Mouse (Mus musculus) layer of hippocampus, adult 11-12 months (tissue): Measurements from ENCODE around the gene Lim2.
"Not testable (repeated sequence)": the region's sequence is repeated elsewhere in the genome, so short reads cannot be mapped to it uniquely, and the experiment has no call there.

Experiments used
- DNase-seq: peaks from one replicate; pipeline ENCODE4 v3.0.0; 2022; ENCODE audit warnings: low spot score

The Lim2 gene

DNA sequence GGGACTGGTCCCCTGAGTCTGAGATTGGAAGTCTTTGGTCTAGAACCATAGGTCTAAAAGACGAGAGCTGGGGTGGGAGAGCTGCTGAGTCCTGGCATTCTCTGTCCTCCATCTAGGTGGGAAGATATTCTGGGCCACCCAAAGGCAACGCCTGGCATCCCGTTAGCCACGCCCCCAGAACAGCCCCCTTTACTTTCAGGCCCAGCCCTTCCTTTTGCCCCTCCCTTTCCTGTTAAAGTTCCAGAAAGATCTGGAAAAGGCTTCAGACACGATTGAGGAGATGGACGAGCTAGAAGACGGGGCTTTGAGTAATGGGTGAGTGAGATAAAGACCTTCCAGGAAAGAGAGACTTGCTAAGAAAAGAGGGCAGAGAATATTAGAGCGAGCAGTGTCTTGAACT lies at the start of gene Lim2:
Lim2 (plus strand) TSS at position 265 of the 400 bp plus-strand sequence.
- DNase-seq: no peak

DNA sequence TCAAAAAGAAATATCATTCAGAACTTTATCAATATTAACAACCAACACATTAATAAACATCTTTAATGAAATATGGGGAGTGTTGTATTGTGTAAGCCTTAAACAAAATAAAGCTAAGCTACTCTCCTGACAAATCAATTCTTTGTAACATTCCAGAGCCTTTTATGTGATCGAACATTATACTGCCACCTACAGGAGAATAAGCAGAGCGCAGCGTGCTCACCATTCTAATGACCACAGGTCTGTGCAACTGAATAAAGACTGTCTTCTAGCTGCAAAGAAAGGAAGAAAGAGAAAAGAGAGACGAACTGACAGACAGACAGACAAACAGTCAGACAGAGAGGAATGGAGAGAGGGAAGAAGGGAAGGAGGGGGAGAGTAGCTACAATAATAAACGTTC lies 49.2 kb upstream of the Lim2 start:
- peak; percentile 60 for DNase-seq

DNA sequence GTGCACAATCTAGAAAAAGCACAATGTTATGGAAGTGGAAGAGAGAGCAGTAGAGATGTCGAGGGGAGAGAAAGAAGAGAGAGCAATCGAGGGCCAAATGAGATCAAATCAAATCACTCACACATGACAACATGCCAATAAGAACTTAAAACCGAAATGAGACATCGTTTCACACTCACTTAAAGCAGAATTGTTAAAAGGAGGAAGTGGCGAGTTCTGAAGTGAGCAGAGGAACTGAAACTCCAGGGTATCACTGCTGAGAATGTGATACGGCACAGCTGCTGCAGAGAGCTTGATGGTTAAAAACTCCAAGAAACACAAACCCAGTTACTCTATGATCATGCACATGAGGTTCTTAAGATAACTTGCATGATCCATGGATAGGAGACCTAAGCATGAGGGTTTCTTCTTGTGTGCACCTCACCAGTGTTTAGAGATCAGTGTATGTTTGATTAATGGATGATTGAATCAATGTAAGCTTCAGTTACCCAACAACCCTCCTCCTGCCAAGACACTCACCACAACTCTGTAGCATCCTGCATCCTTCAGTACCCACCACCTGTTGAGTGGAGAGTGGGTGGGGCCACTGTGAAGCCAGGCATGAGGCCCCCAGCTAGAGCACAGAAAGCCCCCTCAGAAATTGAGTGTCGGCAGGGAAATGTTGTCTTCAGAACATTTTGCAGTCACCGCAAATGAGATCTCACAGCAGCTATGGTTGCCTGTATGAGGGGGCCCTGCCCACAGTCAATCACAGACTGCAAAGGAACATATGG lies 34.9 kb upstream of the Lim2 start:
- no peak for DNase-seq

DNA sequence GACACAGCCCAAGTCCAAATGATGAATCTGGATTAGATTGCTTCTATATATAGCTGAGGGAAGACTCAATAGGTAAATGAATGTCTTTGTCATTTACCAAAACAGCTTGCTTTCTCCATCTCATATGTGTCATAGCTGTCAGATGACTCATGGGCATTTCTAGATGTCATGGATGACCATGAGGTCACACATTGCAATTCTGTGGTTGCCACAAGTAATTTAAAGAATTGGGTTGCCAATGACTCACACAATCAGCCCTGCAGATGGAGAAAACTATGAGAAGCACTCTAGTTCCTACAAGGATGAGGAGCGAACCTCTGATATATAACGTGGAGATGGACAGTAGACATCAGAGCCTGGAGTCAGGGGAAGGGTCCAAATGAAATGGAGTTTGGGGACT lies 28.0 kb upstream of the Lim2 start:
- DNase-seq: no peak

DNA sequence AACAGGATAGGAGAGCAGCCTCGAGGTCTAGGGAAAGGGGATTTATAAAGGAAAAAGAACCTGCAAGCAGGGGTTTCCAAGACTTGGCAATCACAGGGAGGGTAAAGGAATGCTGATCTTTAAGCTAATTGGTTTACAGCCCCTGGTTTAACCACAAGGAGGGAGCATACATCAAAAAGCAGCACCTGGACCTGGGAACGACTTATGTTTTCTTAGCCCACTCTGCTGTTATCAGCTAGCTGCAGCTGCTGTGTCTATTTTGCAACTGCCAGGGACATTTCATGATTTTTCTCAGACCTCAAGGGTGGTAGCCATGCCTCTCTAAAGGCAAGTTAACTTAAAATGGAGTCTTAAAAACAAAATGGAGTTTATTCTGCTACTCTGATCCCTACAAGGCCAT lies 24.8 kb upstream of the Lim2 start:
- no peak for DNase-seq

DNA sequence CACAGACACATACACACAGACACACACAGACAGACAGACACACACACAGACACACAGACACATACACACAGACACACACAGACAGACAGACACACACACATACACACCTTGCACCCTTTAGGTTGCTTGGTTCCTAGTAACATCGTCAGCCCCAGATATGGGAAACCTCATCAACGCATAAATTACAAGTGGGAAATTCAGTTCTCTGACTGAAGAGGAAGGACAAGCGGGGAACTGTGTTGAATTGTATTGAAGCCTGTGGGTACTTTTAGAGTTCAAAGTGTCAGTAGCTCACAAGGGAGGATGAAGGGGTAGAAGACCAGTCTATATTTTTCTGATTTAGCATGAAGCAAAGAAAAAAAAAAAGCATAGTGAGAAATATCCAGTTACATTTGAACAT lies 19.9 kb upstream of the Lim2 start:
- no peak for DNase-seq

DNA sequence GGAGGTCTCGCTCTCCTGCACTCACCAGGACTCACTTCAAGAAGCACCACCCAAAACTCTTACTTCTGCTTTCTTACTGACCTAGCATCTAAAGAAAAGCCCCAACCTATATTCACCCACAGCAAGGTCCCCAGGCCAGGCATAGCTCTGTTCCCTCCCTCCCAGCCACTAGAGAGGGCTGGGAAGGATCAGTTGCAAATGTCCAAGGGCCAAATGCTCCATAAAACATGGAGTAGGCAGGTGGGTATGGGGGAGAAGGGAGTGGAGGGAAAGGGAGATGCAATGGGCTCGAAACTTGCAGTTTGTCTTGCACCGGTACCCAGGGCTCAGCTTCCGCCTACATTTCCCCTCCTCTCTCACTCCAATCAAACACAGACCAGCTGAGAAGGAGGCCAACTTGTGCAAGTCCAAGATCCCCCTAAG lies 19.3 kb upstream of the Lim2 start, which contains the start of gene Siglecg:
Siglecg (plus strand) TSS at position 74 of the 423 bp plus-strand sequence.
- no peak for DNase-seq

DNA sequence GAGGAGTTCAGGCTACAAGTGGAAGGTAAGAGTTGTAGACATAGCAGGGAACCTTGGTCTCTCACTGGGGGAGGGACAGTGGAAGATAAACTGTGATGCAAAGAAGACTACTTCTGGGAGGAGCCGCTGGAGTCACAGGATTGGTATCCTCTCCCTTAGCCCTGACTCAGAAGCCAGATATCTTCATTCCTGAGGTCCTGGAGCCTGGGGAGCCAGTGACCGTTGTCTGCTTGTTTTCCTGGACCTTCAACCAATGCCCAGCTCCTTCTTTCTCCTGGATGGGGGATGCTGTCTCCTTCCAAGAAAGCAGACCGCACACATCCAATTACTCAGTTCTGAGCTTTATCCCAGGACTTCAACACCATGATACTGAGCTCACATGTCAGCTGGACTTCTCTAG lies 18.4 kb upstream of the Lim2 start:
- no peak for DNase-seq

DNA sequence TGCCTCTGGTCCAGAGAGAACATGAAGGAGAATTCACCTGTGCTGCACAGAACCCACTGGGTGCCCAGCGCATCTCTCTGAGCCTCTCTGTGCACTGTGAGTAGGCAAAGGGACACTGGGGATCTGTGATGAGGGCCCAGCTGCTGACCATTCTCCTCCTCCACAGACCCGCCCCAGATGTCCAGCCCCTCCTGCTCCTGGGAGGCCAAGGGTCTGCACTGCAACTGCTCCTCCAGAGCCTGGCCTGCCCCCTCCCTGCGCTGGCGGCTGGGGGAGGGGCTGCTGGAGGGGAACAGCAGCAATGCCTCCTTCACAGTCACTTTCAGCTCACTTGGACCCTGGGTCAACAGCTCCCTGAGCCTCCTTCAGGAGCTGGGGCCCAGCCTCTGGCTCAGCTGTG lies 15.7 kb upstream of the Lim2 start:
- not testable (repeated sequence) for DNase-seq

DNA sequence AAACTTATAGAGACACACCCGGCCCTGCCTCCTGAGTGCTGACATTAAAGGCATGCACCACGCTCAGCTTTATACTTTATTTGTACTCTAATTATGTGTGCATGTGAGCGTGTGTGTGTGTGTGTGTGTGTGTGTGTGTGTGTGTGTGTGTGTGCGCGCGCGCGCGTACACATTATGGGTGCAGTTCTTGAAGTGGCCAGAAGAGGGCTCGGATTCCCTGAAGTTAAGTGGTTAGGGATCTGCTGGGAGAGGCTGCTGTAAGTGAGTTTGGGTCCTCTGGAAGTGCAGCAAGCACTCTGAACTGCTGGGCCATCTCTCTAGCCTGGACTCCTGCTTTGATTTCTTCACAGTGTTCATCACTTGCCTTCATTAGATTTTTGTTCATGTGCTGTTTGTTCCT lies 10.2 kb upstream of the Lim2 start:
- DNase-seq: no peak

DNA sequence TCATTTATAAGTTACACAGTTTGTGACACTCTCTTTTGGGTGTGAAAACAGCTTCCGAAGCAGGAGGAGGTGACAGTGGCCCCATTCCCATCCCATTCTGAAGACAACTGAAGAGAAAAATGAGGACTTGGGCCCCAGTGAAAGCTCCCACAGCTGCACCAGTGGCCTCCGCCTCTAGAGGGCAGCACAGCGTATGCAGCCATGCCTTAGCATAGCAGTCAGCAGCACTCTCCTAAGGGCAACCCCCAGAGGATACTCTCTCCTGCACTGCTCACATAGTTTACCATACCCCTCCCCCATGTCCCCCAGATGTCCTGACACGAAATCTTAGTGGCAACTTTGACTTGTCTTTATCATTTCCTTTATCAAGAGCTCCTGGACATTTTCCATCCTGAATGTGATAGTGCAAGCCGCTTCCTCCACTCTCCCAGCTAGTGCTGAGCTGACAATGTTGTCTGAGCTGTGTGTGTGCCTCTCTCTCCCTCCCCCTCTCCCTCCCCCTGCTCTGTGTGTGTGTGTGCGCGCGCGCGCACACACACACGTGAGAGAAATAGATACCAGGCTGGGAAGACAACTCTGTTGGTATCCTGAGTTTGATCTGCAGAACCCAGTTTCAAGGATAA lies 4.4 kb upstream of the Lim2 start:
- DNase-seq: peak; percentile 88

DNA sequence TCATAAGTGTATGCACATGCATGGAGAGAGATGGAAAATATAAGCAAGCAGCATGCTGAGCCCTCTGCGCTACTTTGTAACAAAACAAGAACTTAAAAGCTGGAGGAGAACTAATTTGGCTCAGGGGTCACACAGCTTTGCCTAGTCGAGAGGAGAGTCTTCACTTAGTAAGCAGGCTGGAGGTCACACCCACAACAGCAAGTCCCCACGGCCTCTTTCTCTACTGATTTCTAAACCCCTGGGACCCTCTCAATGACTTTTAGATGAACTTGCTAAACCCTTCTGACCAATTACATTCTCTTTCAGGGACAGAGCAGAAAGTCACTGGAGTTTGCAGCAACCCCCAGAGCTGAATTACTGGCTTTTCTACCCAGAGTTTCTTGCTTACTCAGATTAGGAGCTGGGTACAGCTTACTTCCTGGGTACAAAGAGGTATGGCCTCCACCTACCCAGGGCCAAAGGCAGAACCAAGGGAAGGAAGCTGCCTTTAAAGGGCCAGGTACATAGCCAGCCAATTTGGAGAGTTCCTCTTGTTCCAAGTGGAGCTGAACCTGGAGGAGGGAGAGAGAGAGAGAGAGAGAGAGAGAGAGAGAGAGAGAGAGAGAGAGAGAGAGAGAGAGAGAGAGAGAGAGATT lies 3.4 kb upstream of the Lim2 start:
- DNase-seq: no peak

DNA sequence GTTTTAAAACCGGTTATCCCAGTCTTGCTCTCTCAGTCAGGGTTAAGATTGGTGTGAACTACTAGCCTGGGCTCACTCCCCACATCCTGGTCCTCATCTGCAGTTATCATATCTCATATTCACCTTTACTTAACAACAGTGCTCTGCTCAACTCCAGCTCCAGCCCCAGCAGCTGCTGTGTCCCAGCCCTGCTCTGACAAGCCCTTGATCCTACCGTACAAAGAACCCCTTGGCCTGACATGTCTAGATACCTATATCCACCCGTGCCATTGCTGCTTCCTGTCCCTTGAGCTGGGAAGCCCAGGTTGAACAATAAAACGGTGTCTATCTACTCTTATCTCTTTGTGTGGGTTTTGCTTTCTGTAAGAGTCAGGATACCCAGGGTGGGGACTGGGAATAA lies 2.0 kb downstream of the Lim2 start:
- DNase-seq: no peak

DNA sequence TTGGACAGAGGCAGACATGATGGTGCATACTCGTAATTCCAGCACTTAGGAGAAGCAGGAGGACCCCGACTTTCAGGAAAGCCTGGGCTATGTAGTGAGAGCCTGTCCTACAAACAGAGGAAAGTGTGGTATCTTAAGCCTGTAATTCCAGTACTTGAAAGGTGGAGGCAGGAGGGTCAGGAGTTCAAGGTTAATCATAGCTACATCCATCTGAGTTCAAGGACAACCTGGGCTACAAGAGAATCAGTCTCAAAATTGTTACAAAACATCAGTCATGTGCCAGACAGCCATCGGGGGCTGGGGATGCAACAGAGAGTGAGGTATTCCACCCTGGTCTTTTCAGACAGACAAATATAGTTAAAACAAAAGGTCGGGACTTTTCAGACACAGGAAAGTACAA lies 5.4 kb downstream of the Lim2 start:
- DNase-seq: no peak

DNA sequence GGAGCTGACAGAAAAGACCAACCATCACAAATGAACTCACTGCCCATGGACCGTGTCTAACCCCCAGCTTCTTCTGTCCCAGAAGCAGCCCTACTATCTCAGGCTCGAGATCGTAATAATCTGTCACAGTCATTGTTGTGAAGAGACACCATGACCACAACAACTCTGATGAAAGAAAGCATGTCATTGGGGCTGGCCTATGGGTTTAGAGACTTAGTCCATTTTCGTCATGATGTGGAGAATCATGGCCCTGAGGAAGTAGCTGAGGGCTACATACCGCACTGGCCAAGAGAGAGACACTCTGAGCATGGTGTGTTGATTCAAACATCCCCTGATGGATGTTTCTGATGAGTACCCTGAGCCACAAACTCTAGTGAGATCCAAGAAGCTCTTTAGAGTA lies 7.2 kb downstream of the Lim2 start:
- no peak for DNase-seq

DNA sequence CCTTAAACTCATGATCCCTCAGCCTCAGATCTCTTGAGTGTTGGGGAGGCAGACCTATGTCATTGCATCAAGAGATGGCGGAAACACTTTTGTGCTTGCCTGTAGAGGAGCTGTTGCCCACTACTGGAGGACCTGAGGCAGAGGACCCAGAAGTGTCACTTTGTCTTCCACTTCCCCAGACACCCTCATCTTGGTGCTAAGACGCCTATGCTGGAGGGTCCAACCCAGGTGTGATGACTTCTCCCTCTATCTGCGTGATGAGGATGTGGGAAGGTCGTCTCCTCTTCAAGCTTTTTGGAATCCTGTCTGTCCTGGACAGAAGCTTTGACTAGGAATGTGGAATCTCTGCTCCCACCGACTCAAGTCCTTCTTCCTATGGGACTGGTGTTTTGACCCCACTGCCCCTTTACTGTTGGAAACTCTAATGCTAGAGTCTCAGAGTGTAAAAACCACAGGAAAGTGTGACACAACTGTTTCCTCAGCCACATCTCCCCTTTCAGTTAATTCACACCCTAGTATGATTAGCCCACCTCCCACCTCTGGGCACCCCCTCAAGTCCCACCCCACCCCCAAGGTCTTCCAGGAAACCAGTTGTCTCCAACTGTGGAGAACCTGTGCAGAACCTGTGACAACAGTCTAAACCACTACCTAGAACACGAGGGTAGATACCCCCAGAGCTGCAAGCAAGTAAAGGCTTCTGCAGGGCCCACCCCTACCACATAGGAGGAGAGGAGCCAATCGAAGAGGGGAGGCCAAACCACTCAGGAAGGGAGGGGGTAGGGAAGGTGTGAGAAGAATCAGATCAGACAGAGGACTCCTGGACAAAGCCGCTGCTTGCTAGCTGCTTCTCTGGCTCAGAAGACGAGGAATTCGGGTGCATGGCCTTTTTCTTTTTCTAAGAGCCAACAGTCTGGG lies 9.1 kb downstream of the Lim2 start, which contains the start of gene Nkg7:
Nkg7 (plus strand) TSS at position 733 of the 915 bp plus-strand sequence.
- DNase-seq: no peak

DNA sequence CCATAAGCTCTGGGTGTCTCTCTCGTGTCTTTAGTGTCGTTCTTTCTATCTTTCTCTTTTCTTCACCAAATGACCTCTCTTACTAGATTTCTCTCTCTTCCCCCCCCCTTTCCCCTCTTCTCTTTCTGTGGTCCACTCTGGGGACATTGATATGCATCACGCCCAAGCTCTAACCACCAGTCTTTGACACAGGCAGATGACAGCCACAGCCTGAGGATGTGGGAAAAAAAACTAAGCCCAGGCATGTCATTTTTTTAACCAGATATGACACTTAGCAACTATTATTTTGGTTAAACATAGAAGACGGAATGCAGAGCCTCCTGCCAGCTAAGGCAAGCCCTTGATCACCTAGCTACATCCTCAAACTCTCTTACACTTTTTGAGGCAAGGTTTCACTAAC lies 11.1 kb downstream of the Lim2 start:
- DNase-seq: no peak

DNA sequence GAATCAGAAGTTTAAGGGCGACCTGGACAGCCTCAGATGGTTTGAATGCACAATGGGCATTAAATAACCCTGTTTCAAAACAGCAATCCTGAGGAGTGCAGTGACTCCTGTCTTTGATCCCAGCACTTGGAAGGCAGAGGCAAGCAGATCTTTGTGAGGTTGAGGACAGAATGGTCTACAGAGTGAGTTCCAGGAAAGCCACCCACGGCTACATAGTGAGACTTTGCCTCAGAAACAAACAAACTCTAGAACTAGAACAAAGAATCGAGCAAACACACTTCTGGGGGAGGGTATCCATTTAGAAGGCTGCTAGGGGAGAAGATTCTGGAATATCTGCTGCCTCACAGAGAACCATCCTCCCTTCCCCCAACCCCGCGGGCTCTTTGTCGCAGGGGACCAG lies 13.0 kb downstream of the Lim2 start, which contains the start of gene Cldnd2:
Cldnd2 (plus strand) TSS at position 301 of the 400 bp plus-strand sequence.
- DNase-seq: no peak

DNA sequence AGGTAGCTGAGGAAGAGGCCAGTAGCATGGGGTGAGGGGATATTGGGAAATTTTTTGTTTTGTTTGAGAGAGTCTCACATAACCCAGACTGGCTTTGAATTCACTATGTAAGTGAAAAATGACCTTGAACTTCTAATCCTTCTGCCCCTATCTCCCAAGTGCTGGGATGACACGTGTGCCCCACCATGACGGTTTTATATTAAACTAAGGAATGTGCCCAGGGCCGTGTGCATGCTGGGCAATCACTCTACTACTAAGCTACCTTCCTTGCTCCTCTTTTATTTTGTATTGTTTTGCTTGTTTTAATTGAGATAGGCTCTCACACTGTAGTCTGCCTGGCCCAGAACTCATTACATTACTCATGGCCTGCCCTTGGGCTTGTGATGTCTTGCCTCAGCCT lies 13.6 kb downstream of the Lim2 start:
- no peak for DNase-seq

DNA sequence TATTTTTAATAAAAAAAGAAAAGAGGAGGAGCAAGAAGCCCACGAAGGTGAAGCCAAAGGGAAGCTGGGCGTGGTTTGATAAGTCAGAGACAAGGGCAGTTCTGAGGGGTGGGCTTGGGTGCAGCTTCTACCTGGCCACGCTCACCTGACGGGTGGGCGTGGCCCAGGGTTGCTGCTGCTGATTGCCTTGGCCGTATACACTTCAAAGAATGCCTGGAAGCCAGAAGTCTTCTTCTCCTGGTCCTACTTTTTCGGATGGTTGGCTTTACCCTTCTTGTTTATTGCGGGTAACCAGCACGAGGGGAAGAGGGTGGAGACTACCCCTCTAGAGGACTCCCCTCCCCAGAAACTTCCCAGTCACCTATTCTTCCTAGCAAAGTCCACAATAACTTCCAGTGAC lies 15.2 kb downstream of the Lim2 start:
- no peak for DNase-seq

DNA sequence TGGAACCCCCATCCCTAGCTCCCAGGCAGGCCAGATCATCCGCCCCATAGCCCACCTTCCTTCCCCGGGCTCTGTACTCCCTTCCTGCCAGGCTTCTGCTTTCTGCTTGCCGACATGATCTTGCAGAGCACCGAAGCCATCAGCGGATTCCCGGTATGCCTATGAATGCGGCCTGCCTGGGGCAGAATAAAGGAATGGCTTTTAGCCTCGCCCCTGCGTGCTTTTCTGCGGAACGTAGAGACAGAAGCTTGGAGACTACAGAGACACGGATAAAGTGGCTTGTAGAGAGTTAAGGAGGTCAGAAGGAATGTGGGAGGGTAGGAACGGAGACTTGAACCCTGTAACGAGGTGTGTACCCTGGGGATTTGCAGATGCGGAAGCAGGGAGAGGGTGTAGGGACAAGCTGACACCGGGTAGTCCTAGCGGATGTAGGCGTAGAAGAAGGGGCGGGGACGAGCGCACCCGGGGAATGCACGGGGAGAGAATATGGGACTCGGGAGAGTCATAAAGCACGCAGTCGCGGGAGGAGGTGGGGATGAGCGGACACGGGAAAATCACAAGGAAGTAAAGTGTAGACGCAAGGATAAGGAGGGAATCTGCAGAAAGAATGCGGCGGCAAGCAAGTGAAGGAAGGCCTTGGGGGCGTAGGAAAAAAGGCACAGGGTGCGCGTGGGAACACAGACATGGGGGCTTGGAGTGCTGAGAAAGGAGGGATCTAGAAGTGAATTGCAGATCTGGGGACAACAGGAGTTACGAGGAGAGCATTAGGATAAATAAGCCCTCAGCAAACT lies 15.9 kb downstream of the Lim2 start:
- peak; percentile 78 for DNase-seq
